Mouse (Mus musculus) spleen, postnatal 10 days (tissue): Measurements from ENCODE around the gene Scp2.
"Not testable (repeated sequence)": the region's sequence is repeated elsewhere in the genome, so short reads cannot be mapped to it uniquely, and the experiment has no call there.

Experiments
- DNase-seq, 2 experiments: peaks; one replicate each; pipeline ENCODE4 v3.0.0; 2021 to 2022; ENCODE audit warnings: low spot score in 2 of 2

Gene Scp2

GRCm38 (mm10) chr4:108096345-108096744, 48.5 kb downstream of the Scp2 start, which contains the start of gene Podn:
TSS of gene Podn (minus strand) at chr4:108096445.
- DNase-seq: no peak

- DNase-seq: no peak
Measured at GRCm38 (mm10) chr4:108092741-108093397, 51.9 kb downstream of the Scp2 start.

- no peak for DNase-seq
Measured at GRCm38 (mm10) chr4:108083993-108084392, 60.8 kb downstream of the Scp2 start.

GRCm38 (mm10) chr4:108083032-108083735, 61.6 kb downstream of the Scp2 start:
- DNase-seq: no peak

GRCm38 (mm10) chr4:108082401-108082806, 62.4 kb downstream of the Scp2 start:
- no peak for DNase-seq

- no peak for DNase-seq
Measured at GRCm38 (mm10) chr4:108080876-108081275, 63.9 kb downstream of the Scp2 start.

GRCm38 (mm10) chr4:108079762-108080161, 65.0 kb downstream of the Scp2 start:
- DNase-seq: no peak

GRCm38 (mm10) chr4:108079191-108079590, 65.6 kb downstream of the Scp2 start:
- not testable (repeated sequence) for DNase-seq

- DNase-seq: no peak
Measured at GRCm38 (mm10) chr4:108077224-108077955, 67.4 kb downstream of the Scp2 start.

- no peak for DNase-seq
Measured at GRCm38 (mm10) chr4:108074204-108074823, 70.5 kb downstream of the Scp2 start.

- DNase-seq: no peak
Measured at GRCm38 (mm10) chr4:108072086-108072485, 72.7 kb downstream of the Scp2 start.

- peak; percentile 87 to 97 for DNase-seq
Measured at GRCm38 (mm10) chr4:108071235-108071901, 73.4 kb downstream of the Scp2 start.

- peak in 1 of 2 experiments; percentile 30 for DNase-seq
Measured at GRCm38 (mm10) chr4:108070723-108071122, 74.1 kb downstream of the Scp2 start.

- DNase-seq: no peak
Measured at GRCm38 (mm10) chr4:108070286-108070685, 74.5 kb downstream of the Scp2 start.

- DNase-seq: no peak
Measured at GRCm38 (mm10) chr4:108068081-108068480, 76.7 kb downstream of the Scp2 start.

- DNase-seq: no peak
Measured at GRCm38 (mm10) chr4:108067261-108067660, 77.5 kb downstream of the Scp2 start.

GRCm38 (mm10) chr4:108066569-108066968, 78.2 kb downstream of the Scp2 start:
- DNase-seq: no peak

- no peak for DNase-seq
Measured at GRCm38 (mm10) chr4:108065176-108065844, 79.5 kb downstream of the Scp2 start.

- DNase-seq: no peak
Measured at GRCm38 (mm10) chr4:108063616-108064015, 81.2 kb downstream of the Scp2 start.

GRCm38 (mm10) chr4:108062524-108062923, 82.3 kb downstream of the Scp2 start:
- DNase-seq: no peak

GRCm38 (mm10) chr4:108060774-108061173, 84.0 kb downstream of the Scp2 start:
- DNase-seq: no peak
